Mouse (Mus musculus): ENCODE data around the gene Mettl7b. TPM values are rescaled to one million over a fixed set of nuclear protein-coding genes. Genes with fewer than 3 reads are reported as not detected.

The Mettl7b gene
- polyA plus RNA-seq, 1 experiment from 2014 or later: not detected

Other genes starting within 250 kb of the Mettl7b start
- 4.6 and 5.1 TPM in 2 replicates for gene Dgka, start 216.1 kb downstream of the Mettl7b start, polyA plus RNA-seq (2015; fragmentation: Nextera tagmentation; extraction: Ambion mirVana)
- 37.9 and 43.6 TPM in 2 replicates for gene Pym1, start 213.1 kb downstream of the Mettl7b start, polyA plus RNA-seq (2015; fragmentation: Nextera tagmentation; extraction: Ambion mirVana)
- gene Mmp19, start 170.1 kb downstream of the Mettl7b start, polyA plus RNA-seq (2015; fragmentation: Nextera tagmentation; extraction: Ambion mirVana): 0.54 and 0.73 TPM in 2 replicates
- gene Dnajc14, start 156.9 kb downstream of the Mettl7b start, polyA plus RNA-seq (2015; fragmentation: Nextera tagmentation; extraction: Ambion mirVana): 67.2 and 68.2 TPM in 2 replicates
- gene Tmem198b, start 156.6 kb downstream of the Mettl7b start, polyA plus RNA-seq (2015; fragmentation: Nextera tagmentation; extraction: Ambion mirVana): 10.7 and 13.7 TPM in 2 replicates
- 180 and 194 TPM in 2 replicates for gene Sarnp, start 143.7 kb downstream of the Mettl7b start, polyA plus RNA-seq (2015; fragmentation: Nextera tagmentation; extraction: Ambion mirVana)
- gene Ormdl2, start 139.3 kb downstream of the Mettl7b start, polyA plus RNA-seq (2015; fragmentation: Nextera tagmentation; extraction: Ambion mirVana): 20.9 and 22.5 TPM in 2 replicates
- gene Gdf11, start 69.3 kb downstream of the Mettl7b start, polyA plus RNA-seq (2015; fragmentation: Nextera tagmentation; extraction: Ambion mirVana): 5.6 and 7.0 TPM in 2 replicates
- 119 and 137 TPM in 2 replicates for gene Cd63, start 60.0 kb downstream of the Mettl7b start, polyA plus RNA-seq (2015; fragmentation: Nextera tagmentation; extraction: Ambion mirVana)
- gene Rdh5, start 38.1 kb downstream of the Mettl7b start, polyA plus RNA-seq (2015; fragmentation: Nextera tagmentation; extraction: Ambion mirVana): 8.6 and 12.3 TPM in 2 replicates
- gene Bloc1s1, start 37.0 kb downstream of the Mettl7b start, polyA plus RNA-seq (2015; fragmentation: Nextera tagmentation; extraction: Ambion mirVana): 203 and 221 TPM in 2 replicates
- 3.1 and 3.4 TPM in 2 replicates for gene Itga7, start 27.2 kb downstream of the Mettl7b start, polyA plus RNA-seq (2015; fragmentation: Nextera tagmentation; extraction: Ambion mirVana)
- not detected in 2 replicates for gene Olfr9, start 28.4 kb upstream of the Mettl7b start, polyA plus RNA-seq (2015; fragmentation: Nextera tagmentation; extraction: Ambion mirVana)
- gene Olfr763, start 49.8 kb upstream of the Mettl7b start, polyA plus RNA-seq (2015; fragmentation: Nextera tagmentation; extraction: Ambion mirVana): not detected in 2 replicates
- gene Olfr764-ps1, start 78.9 kb upstream of the Mettl7b start, polyA plus RNA-seq (2015; fragmentation: Nextera tagmentation; extraction: Ambion mirVana): not detected in 2 replicates
- gene Olfr765, start 89.0 kb upstream of the Mettl7b start, polyA plus RNA-seq (2015; fragmentation: Nextera tagmentation; extraction: Ambion mirVana): not detected in 2 replicates
- gene Olfr766-ps1, start 108.0 kb upstream of the Mettl7b start, polyA plus RNA-seq (2015; fragmentation: Nextera tagmentation; extraction: Ambion mirVana): not detected in 2 replicates
- not detected in 2 replicates for gene Olfr767, start 121.9 kb upstream of the Mettl7b start, polyA plus RNA-seq (2015; fragmentation: Nextera tagmentation; extraction: Ambion mirVana)
- gene Olfr768, start 138.4 kb upstream of the Mettl7b start, polyA plus RNA-seq (2015; fragmentation: Nextera tagmentation; extraction: Ambion mirVana): not detected in 2 replicates
- gene Olfr769, start 156.9 kb upstream of the Mettl7b start, polyA plus RNA-seq (2015; fragmentation: Nextera tagmentation; extraction: Ambion mirVana): not detected in 2 replicates
- not detected in 2 replicates for gene Olfr770, start 178.0 kb upstream of the Mettl7b start, polyA plus RNA-seq (2015; fragmentation: Nextera tagmentation; extraction: Ambion mirVana)
- gene Olfr771, start 203.8 kb upstream of the Mettl7b start, polyA plus RNA-seq (2015; fragmentation: Nextera tagmentation; extraction: Ambion mirVana): not detected in 2 replicates
- gene Olfr772, start 216.9 kb upstream of the Mettl7b start, polyA plus RNA-seq (2015; fragmentation: Nextera tagmentation; extraction: Ambion mirVana): not detected in 2 replicates
- not detected in 2 replicates for gene Olfr773, start 226.4 kb upstream of the Mettl7b start, polyA plus RNA-seq (2015; fragmentation: Nextera tagmentation; extraction: Ambion mirVana)

All from forebrain, embryonic 16.5 days (tissue).